Mouse (Mus musculus) midbrain, embryonic 11.5 days (tissue): ENCODE data around the gene Sema7a. TPM values are rescaled to one million over a fixed set of nuclear protein-coding genes. Genes with fewer than 3 reads are reported as not detected.

Source experiments
- ATAC-seq: fragments of 200-750 bp; cut with Nextera tagmentation; 2 replicates; pipeline ENCODE4 v1.8.0; 2017; ENCODE audit warnings: moderate TSS enrichment, moderate library complexity; ENCODE audit not compliant: low FRiP score
- DNase-seq: peaks from one replicate; pipeline ENCODE4 v3.0.0; 2015; ENCODE audit warnings: low spot score; ENCODE audit errors: missing footprints
- H3K27ac ChIP-seq: fragments of 300-500 bp; sonication (generic); 2 replicates; pipeline ENCODE4 v1.5.1; 2014; ENCODE audit warnings: low read depth, low read length
- H3K27me3 ChIP-seq: fragments of 300-500 bp; sonication (generic); 2 replicates; pipeline ENCODE4 v1.6.1; 2014; ENCODE audit warnings: mild to moderate bottlenecking, low read length, moderate library complexity, mixed read lengths; ENCODE audit not compliant: control insufficient read depth, insufficient read depth
- H3K36me3 ChIP-seq: fragments of 300-500 bp; sonication (generic); 2 replicates; pipeline ENCODE4 v1.6.1; 2014; ENCODE audit warnings: mild to moderate bottlenecking, low read length, moderate library complexity, mixed read lengths; ENCODE audit not compliant: control insufficient read depth, insufficient read depth
- H3K4me1 ChIP-seq: fragments of 300-500 bp; sonication (generic); 2 replicates; pipeline ENCODE4 v1.6.1; 2014; ENCODE audit warnings: low read length; ENCODE audit not compliant: control insufficient read depth, insufficient read depth
- H3K4me2 ChIP-seq: fragments of 300-500 bp; sonication (generic); 2 replicates; pipeline ENCODE4 v1.6.1; 2014; ENCODE audit warnings: mild to moderate bottlenecking, moderate library complexity
- H3K4me3 ChIP-seq: fragments of 300-500 bp; sonication (generic); 2 replicates; pipeline ENCODE4 v1.5.1; 2014; ENCODE audit warnings: low read depth, low read length
- H3K9ac ChIP-seq: fragments of 300-500 bp; sonication (generic); 2 replicates; pipeline ENCODE4 v1.6.1; 2014; ENCODE audit warnings: low read length
- H3K9me3 ChIP-seq: fragments of 300-500 bp; sonication (generic); 2 replicates; pipeline ENCODE4 v1.6.1; 2016; ENCODE audit warnings: low read length; ENCODE audit not compliant: control insufficient read depth
- WGBS: fragments of 180-500 bp; shearing (Covaris S2); extraction: QIAGEN DNeasy Blood & Tissue Kit; methylation state at CpG from one replicate; pipeline ENCODE4 v1.1.7; 2014; 5-methylcytosine and 5-hydroxymethylcytosine counted together
- polyA plus RNA-seq: library from polyadenylated mRNA; unstranded; fragments of >200 nt; fragmentation: Nextera tagmentation; extraction: Ambion mirVana; gene quantifications from 2 replicates; pipeline ENCODE4 v1.2.1, GENCODE M21; 2014

Gene Sema7a
- polyA plus RNA-seq, 1 experiment from 2014 or later, result 0.78 TPM

GRCm38 (mm10) chr9:57992781-57993591 lies 53.1 kb downstream of the Sema7a start:
- Histone ChIP-seq H3K9me3 (no peaks in the 10 kb centered on the region), H3K36me3 (no peaks in the 10 kb centered on the region), H3K4me1 (peaks cover 1% of the 10 kb centered on the region; the same call in 1 of the 2 replicates), H3K27ac (no peak overlapping the region), H3K27me3 (peaks cover 3% of the 10 kb centered on the region), H3K4me3 (no peak overlapping the region), H3K4me2 (no peak overlapping the region), H3K9ac (no peak overlapping the region)
- ATAC-seq (no peak), DNase-seq (no peak)
- 68% methylated on average over 8 of the region's 8 CpGs for WGBS

GRCm38 (mm10) chr9:57995282-57995681 lies 55.4 kb downstream of the Sema7a start:
- no peak overlapping the region for H3K4me3 ChIP-seq
- no peak overlapping the region for H3K27ac ChIP-seq
- no peaks in the 10 kb centered on the region for H3K36me3 ChIP-seq
- DNase-seq (peak; percentile 88), ATAC-seq (no peak)
- no peaks in the 10 kb centered on the region for H3K9me3 ChIP-seq
- H3K4me2 ChIP-seq, result no peak overlapping the region
- peaks cover 3% of the 10 kb centered on the region; the same call in 1 of the 2 replicates for H3K4me1 ChIP-seq
- peaks cover 3% of the 10 kb centered on the region for H3K27me3 ChIP-seq
- no peak overlapping the region for H3K9ac ChIP-seq
- 42% methylated on average over 4 of the region's 4 CpGs for WGBS

GRCm38 (mm10) chr9:57997511-57998031 lies 57.7 kb downstream of the Sema7a start:
- ATAC-seq, result peak; percentile 27; the same call in 1 of the 2 replicates
- Histone ChIP-seq H3K9ac (0 out of 2 replicates have a peak overlapping the region, but pooled peaks have one; percentile 28), H3K4me3 (peak overlapping the region; percentile 21; the same call in 1 of the 2 replicates)

GRCm38 (mm10) chr9:57998032-57998659 lies 58.2 kb downstream of the Sema7a start:
- ATAC-seq (peak; percentile 77), DNase-seq (peak; percentile 96)
- WGBS, result under 1% methylated on average over 20 of the region's 20 CpGs
- H3K36me3 ChIP-seq, result no peaks in the 10 kb centered on the region
- H3K9me3 ChIP-seq, result no peaks in the 10 kb centered on the region
- no peak overlapping the region for H3K27ac ChIP-seq
- H3K9ac ChIP-seq, result 0 out of 2 replicates have a peak overlapping the region, but pooled peaks have one; percentile 28
- H3K4me2 ChIP-seq, result peak overlapping the region; percentile 50
- H3K27me3 ChIP-seq, result peaks cover 3% of the 10 kb centered on the region
- peak overlapping the region; percentile 21; the same call in 1 of the 2 replicates for H3K4me3 ChIP-seq
- peaks cover 3% of the 10 kb centered on the region; the same call in 1 of the 2 replicates for H3K4me1 ChIP-seq

More at GRCm38 (mm10) chr9:57997511-57998031, 57.7 kb downstream of the Sema7a start:
- Histone ChIP-seq H3K36me3 (no peaks in the 10 kb centered on the region), H3K9me3 (no peaks in the 10 kb centered on the region), H3K27me3 (peaks cover 3% of the 10 kb centered on the region), H3K27ac (no peak overlapping the region), H3K4me2 (peak overlapping the region; percentile 50), H3K4me1 (peaks cover 3% of the 10 kb centered on the region; the same call in 1 of the 2 replicates)
- WGBS, result 20% methylated on average over 13 of the region's 13 CpGs
- no peak for DNase-seq

GRCm38 (mm10) chr9:57998685-57999084 lies 58.8 kb downstream of the Sema7a start:
- Histone ChIP-seq H3K4me3 (no peak overlapping the region), H3K36me3 (no peaks in the 10 kb centered on the region), H3K27ac (no peak overlapping the region), H3K27me3 (peaks cover 3% of the 10 kb centered on the region), H3K9me3 (no peaks in the 10 kb centered on the region), H3K4me2 (no peak overlapping the region), H3K9ac (no peak overlapping the region), H3K4me1 (peaks cover 3% of the 10 kb centered on the region; the same call in 1 of the 2 replicates)
- ATAC-seq (no peak), DNase-seq (no peak)
- 41% methylated on average over 2 of the region's 2 CpGs for WGBS

GRCm38 (mm10) chr9:57999676-58000075 lies 59.8 kb downstream of the Sema7a start:
- Histone ChIP-seq H3K4me1 (peaks cover 3% of the 10 kb centered on the region; the same call in 1 of the 2 replicates), H3K27ac (no peak overlapping the region), H3K9me3 (no peaks in the 10 kb centered on the region), H3K27me3 (peaks cover 3% of the 10 kb centered on the region), H3K36me3 (no peaks in the 10 kb centered on the region), H3K9ac (no peak overlapping the region), H3K4me3 (no peak overlapping the region), H3K4me2 (no peak overlapping the region)
- ATAC-seq (no peak), DNase-seq (no peak)
- 50% methylated on average over 2 of the region's 2 CpGs for WGBS

- Histone ChIP-seq H3K27ac (no peak overlapping the region), H3K4me2 (no peak overlapping the region), H3K4me1 (peaks cover 3% of the 10 kb centered on the region), H3K36me3 (no peaks in the 10 kb centered on the region), H3K27me3 (no peaks in the 10 kb centered on the region; the same call in 1 of the 2 replicates), H3K9ac (no peak overlapping the region), H3K9me3 (no peaks in the 10 kb centered on the region), H3K4me3 (no peak overlapping the region)
- no peak for ATAC-seq
- 27% methylated on average over 2 of the region's 2 CpGs for WGBS
- DNase-seq, result no peak
These were observed 63.4 kb downstream of the Sema7a start for GRCm38 (mm10) chr9:58003272-58003671.

GRCm38 (mm10) chr9:58005753-58006461 lies 66.0 kb downstream of the Sema7a start, which contains the start of gene Cyp11a1:
Cyp11a1 (plus strand) TSS chr9:58006411.
- Histone ChIP-seq H3K4me2 (no peak within 1 kb of the TSS), H3K27me3 (no peaks in the 10 kb centered on the region), H3K36me3 (no peaks in the 10 kb centered on the region), H3K9me3 (no peaks in the 10 kb centered on the region), H3K27ac (no peak within 1 kb of the TSS), H3K9ac (no peak within 1 kb of the TSS), H3K4me3 (no peak within 1 kb of the TSS), H3K4me1 (peaks cover 12% of the 10 kb centered on the region)
- DNase-seq (no peak), ATAC-seq (no peak)
- WGBS, result 91% methylated on average over 16 of the region's 16 CpGs
